Mouse (Mus musculus) layer of hippocampus, adult 9-11 months (tissue): Measurements from ENCODE around the gene Ncaph2.

Source experiments
- DNase-seq: peaks from one replicate; pipeline ENCODE4 v3.0.0; 2022

Gene Ncaph2

DNA sequence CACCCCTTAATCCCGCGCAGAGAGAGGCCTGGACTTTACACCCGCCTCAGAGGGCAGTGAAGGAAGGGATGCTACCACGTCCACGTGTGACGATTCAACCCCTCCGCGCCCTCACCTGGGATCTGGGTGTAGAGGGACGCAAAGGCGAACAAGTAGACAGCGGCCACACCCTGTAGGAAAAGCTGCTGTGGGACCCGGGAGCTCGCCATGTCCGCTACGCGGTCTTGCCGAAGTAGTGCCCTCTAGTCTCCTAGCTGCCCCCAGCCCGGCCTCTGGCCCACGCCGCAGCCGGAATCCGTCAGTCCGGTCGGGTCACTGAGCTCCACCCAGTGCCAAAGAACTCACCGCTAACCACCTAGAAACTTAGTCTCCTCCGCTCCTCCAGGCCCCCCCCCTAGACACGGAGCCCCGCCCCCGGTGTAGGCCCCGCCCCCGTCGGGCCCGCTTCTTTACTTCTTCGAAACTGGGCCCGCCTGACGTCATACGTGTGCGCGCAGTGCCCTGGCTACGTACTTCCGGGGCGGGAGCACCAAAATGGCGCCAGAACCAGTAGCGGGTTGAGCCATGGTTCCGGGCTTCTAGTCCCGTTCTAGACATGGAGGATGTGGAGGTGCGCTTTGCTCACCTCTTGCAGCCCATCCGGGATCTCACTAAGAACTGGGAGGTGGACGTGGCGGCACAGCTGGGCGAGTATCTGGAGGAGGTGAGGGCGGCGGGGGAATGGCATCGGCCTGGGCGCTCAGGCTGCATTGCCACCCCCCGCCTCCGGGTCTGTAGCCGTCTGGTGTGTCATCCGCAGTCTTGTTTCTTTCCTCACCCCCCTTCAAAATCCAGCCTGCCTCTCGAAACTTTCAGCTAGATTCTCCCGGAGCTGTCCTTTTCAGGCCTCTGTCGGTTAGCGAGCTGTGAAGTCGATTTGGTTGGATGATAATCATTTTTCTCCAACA lies at the start of gene Ncaph2, which contains the start of gene Lmf2:
Ncaph2 (plus strand) TSS at position 479 of the 947 bp plus-strand sequence.
Lmf2 (minus strand) TSS at position 419 of the 947 bp plus-strand sequence.
- DNase-seq: peak; percentile 95

DNA sequence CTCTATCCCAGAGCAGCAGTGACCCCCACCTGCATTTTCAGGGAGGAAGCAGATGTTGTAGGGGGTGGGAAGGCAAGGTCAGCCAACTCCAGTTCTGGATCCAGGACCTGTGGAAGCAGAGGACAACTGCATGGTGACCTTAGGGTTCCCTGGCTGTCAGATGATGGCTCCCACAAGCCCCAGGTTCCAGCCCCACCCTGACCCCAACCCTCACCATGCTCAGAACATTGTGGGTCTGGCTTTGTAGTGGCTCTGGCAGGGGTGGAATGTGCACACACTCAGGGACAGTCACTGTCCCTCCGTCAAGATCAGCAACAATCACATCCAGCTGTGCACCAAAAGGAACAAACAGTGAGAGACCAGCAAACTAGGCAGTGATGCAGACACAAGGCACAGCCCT lies 49.6 kb upstream of the Ncaph2 start:
- DNase-seq: no peak

DNA sequence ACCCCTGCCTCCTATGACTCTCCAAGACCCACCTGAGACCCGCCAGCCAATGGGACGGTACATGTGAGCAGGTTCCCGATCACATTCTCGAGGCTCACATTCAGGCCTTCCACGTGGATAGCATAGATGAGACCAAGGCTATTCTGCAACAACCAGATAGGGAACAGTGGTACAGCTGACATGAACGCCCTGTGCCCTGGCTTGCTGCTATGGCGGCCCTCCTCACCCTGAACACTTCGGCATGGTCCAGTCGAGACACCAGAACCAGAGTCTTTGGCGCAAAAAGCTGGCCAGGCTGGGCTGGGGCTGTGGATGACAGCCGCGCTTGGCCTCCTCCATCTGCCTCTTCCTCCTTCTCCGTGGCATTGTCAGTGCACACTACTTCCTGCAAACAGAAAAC lies 48.1 kb upstream of the Ncaph2 start:
- no peak for DNase-seq

DNA sequence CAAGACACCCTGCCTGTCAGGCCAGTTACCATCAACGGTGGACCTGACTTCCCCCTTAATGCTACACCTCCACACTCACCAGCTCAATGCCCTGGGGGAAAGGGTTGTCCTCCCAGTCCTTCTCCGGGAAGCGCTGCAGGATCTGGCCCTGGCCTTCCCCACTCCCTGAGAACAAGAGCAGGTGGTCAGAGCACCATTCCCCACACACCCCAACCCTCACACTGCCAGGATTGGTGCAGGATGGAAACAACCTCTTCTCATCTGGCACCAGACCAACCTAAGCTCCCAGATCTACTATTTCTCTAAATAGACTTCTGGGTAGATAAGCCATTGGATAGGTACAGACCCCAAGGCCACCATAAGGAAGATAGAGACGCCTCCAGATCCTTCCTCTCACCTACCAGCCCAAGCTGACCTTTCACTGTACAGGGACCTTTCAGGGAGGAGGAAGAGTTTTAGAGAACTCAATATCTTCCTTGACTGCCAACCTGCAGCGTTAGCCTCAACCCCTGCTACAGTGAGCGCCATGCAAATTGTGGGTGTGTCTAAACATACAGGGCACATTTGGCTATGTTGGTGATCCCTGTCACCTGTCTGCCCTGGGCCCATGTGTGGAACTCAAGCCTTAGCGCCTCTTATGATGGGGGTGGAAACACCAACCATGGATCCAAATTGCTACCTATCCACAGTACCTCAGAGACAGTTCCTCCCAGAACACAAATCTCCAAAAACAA lies 46.9 kb upstream of the Ncaph2 start:
- peak; percentile 57 for DNase-seq

DNA sequence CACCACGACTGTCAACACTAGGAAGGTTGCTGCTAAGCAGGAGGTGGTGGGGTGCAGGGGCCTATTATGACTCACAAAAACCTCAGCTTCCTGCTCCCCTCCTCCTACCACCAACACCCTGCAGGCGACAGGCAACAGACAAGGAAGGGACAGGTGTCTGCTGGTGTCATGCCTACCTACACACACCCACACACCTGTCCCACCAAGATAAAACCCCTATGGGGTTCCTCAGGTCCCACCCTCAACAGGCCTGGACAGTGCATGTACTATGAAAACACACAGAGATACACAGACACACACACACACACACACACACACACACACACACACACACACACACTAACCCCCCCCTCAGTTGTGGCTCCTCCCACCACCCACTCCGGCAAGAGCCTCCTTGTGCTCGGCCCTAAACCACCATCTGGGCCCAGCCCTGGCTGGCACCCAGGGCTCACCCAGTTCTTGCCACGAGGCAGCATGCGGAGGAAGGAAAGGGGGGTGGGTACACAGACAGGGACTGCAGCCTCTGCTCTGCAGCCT lies 45.5 kb upstream of the Ncaph2 start:
- DNase-seq: peak; percentile 92

DNA sequence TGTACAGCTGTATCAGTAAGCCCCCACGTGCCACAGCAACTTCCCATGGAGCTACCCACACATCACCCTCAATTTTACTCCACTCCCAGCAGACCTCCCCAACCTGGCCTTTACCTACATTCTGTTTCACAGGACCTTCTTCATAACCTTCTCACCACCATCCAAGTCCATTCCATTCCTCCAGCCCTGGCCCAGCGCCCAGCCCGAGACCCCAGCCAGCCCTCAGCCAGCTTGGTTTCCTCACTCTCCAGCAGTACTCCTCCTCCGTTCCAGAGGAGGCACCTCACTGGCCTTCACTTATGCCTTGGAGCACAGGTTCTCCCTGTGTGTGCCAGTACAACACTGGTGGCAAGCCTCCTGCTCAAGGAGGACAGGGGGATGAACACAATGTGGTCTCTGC lies 42.2 kb upstream of the Ncaph2 start:
- no peak for DNase-seq

DNA sequence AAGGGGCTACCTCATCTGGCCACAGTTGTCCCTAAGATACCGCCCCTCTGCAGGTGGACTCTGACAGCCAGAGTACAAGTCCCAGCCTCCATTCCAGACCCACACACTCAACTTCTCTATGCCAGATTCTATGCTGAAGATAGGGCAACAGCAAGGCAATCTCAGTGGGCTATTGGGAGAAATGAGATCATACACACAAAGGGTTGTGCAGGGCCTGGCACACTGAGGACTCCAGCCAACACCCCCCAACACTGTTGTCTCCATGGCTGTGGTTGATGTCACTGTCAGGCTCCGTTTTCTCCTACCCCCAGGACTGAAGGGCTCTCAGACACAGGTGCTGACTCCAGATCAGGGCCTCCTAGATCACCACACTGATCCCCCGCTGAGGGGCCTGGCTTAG lies 41.4 kb upstream of the Ncaph2 start:
- peak; percentile 63 for DNase-seq

DNA sequence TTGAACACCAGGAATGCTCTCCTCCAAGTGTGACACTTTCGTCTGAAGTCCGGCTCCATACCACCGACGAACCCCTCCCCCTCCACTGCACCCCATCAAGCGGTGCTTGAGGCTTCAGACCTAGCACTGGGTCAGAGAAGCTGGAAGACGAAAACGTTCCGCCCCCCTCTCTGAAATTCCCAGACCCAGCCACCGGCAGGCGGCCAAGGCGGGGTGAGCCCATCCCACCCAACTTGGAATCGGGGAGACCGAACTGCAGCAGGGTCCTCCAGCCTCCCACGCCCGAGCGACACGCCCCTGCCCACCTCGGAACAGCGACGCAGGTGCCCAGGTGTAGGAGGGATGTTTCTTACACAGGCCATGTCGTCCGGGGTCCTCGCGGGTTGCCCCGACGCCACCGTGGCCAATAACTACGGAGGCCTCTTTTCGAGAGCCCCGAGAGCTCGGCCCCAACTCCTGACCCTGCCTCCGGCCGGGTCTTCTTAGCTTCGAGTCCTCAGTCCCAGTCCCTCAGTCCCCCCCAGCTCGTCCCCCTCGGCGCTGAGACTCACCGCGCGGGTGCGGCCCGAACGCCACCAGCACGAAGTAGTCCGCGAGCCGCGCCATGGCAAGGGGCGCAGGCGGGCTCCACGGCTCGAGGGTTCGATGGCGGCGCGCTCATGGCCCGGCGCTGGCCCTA lies 40.9 kb upstream of the Ncaph2 start:
- DNase-seq: no peak

DNA sequence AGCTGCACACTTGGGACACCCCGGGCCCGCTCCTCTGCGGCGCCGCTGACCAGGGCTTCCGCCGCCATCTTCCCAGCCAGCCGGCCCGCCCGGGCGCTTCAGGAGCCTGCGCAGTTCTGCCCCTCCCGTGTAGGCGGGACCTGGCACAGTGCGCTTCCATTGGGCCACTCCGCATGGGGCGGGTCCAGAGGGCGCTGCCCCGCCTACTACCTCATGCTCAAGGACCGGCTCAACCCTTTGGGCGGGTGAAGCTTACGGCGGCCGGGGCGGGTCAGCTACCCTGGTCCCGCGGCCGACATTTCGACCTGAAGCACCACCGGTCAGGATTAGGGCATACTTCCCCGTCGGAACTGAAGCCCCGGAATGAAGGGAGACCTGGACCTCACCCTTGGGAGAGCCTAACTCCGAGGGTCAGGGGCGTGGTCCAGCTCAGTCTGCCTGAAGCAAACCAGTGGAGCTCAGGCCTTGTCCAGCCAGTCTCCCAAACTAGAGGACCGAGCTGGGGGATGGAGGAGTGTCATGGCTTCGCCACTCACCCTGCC lies 40.3 kb upstream of the Ncaph2 start, which contains the start of gene Sbf1:
Sbf1 (minus strand) TSS at position 122 of the 542 bp plus-strand sequence.
- DNase-seq: peak; percentile 99

DNA sequence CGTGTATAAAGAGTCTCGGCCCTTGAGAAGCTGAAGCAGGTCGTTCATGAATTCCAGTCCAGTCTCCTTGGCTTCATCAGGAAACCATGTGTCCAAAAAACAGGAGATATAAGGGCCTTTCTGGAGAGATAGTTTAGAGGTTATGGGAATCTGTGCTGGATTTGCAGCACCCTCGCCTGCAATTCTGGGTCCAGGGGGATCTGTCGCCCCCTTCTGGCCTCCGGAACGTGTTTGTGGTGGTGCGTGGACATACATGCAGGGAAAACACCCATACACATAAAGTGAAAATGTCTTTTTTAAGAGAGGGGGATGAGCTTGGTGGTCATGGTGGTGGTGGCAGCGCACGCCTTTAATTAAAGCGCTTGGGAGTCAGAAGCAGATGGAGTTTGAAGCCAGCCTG lies 39.4 kb upstream of the Ncaph2 start:
- DNase-seq: no peak

DNA sequence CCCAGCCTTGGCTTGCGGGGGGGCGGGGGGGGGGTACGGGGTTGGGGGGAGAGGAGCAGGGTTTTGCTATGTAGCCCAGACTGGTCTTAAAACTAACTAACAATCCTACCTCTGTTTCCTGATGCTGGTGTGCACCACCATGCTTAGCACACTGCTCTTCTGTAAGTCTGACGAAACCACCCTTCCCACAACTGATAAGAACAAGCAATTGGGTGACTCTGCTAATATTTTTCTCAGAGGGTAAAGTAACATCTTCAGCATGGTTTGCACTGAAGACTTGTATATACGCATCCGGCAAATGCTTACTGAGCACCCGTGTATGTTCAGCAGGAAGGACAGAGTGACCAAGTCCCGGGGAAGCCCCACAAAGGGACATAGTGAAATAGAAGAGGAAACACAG lies 34.3 kb upstream of the Ncaph2 start:
- DNase-seq: no peak

DNA sequence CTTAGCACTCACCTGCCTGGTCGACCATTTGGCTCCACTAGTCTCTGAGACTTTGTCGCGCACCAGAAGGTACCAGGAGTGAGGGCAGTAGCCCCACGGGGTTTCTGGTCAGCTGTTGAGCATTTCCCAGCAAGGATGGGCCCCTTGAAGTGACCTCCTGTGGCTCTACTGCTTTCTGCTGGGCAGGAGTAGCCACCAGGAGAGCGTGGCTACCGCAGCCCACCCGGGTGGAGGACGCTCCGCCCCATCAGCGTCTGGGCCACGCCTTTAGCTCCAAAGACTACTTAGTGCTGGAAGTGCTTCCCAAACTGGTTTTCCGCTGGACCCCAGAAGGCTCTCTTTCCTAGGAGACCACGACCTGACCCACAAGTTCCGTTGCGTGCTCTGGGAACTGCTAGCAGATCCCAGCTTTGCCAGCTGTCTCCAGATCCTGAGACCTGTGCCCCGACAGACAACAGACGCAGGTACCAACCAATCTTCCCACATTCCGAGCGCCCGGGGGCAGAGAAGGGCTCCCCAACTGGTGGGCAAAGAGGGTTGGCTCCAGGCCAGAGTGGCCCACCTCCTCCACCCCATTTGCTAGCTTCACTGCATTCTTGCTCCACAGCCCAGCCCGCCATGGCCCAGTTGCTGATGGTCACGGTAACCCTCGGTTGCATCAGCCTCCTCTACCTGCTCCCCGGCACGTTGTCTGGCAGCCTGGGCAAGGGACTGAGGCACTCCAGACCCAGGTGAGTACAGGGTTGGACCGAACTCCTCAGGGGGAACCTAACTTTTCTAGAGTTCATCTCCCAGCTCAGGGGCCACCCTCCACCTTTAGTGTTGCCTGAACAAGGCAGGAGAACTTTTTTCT lies 32.6 kb upstream of the Ncaph2 start, which contains the start of gene Adm2:
Adm2 (plus strand) TSS at position 51 of the 853 bp plus-strand sequence.
- DNase-seq: no peak

DNA sequence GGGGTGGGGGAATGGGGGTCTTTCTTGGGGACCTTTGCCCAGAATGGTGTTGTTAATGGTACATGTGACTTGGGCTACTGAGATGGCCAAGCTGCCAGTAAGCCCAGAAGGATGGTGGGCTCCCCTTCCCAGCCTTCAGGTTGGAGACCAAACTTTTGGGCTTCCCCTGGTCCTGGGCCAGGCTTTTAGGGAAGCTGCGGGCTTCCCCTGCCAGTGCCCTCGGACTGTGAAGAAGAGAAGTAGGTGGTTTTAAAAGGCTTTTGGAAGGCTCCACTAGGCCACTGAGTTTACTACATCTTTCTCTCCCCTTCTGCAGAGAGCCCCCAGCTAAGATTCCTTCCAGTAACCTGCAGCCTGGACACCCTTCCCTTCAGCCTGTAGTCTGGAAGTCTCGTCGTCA lies 31.9 kb upstream of the Ncaph2 start:
- no peak for DNase-seq

DNA sequence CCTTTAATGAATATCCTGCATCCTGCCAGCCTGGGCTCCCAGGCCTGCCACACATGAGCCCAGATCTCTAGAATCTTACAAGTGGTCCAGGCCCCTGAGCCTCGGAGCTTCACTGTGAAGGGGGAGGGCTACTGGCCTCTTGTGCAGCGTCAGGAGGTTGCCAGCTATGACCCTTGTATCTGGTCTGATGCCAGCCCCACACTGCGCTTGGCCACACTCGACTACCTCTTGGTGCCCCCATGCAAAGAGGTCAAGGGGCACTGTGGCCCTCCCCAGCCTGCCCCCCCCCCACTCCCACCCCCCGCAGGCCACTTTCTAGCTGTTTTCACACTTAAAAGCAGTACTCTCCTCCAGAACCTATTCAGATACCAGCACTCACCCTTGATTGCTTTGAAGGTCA lies 29.1 kb upstream of the Ncaph2 start:
- DNase-seq: no peak

DNA sequence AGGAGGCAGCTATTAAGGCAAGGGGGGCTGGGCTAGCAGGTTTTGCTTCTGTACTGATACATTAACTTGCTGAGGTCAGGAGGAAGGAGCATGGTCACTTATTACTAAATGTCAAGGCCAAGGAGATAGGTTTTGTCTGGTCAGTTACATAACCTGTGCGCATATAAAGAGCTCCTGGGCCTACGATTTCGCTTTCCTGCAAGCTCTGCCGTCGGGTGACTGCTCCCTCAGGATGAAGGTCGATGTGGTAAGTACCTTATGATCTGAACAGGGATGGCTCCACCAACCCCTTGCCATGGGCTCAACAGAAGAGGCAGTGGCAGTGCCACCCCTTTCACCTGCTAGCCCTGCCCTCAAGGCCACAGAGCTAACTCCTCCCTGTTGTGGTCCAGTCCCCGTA lies 21.2 kb upstream of the Ncaph2 start, which contains the start of gene Miox:
Miox (plus strand) TSS at position 128 of the 400 bp plus-strand sequence.
- no peak for DNase-seq

DNA sequence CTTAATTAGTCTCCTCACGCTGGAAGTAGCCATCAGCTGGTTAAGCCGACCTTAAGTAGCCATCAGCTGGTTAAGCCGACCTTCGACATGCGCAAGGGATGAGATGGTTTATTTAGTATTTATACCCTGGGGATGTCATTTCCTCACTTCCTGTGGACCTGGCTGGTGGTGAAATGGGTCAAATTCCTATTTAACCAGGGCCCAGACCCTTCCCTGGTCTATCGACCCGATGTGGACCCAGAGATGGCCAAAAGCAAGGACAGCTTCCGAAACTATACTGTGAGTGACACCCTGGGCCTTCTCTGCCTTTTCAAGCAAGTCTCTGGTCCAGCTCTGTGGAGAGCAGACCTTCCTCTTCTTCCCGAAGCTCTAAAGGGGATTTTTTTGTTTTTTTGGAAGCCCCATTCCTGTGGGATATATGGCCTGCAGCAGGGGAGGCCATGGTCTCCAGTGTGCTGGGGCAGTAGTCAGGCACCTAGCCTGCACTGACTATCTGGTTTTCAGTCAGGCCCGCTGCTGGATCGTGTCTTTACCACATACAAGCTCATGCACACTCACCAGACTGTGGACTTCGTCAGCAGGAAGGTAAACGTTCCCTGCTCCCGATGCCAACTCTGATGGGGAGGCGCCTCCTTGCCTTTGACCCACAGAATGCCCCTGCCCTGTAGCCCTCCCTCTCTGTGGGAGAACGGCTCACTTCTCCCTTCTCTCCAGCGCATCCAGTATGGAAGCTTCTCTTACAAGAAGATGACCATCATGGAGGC lies 20.6 kb upstream of the Ncaph2 start:
- no peak for DNase-seq

DNA sequence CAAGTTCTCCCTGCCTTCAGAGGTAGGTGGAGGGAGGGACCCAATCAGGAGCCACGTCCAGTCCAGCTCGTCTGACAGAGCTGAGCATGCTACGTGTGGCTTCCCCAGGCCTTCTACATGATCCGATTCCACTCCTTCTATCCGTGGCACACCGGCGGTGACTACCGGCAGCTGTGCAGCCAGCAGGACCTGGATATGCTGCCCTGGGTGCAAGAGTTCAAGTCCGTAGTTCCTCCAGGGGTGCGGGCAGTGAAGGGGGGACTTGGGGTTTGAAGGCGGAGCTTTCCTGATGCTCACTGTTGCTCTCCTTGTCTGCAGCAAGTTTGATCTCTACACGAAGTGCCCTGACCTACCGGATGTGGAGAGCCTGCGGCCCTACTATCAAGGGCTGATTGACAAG lies 19.1 kb upstream of the Ncaph2 start:
- no peak for DNase-seq

DNA sequence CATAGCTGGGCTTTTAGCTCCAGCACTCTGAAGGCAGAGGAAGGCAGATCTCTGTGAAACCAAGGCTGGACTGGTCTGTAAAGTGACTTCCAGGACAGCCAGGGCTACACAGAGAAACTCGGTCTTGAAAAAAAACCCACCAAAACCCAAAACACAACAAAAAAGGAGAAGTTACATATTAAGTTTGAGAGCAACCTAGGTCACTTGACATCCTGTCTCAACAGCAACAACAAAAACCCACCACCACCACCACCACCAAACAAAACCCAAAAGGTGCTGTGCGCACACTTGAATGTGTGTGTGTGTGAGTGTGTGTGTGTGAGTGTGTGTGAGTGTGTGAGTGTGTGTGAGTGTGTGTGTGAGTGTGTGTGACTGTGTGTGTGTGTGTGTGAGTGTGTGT lies 15.8 kb upstream of the Ncaph2 start:
- no peak for DNase-seq

DNA sequence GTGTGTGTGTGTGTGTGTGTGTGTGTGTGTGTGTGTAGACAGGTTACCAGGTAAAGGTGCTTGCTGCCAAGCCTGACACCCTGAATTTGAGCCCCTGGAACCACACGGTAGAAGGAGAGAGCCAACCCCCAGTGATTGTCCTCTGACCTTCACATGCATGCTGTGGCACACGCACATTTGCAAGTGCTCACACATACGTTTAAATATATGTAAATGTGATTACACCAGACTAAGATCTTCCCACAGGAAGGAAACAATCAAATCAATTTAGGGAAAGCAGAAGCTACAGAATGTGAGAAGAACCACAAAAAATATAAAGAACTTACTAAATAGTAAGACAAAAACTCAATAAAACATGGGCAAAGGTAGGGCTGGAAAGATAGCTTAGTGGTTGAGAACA lies 15.4 kb upstream of the Ncaph2 start:
- DNase-seq: no peak

DNA sequence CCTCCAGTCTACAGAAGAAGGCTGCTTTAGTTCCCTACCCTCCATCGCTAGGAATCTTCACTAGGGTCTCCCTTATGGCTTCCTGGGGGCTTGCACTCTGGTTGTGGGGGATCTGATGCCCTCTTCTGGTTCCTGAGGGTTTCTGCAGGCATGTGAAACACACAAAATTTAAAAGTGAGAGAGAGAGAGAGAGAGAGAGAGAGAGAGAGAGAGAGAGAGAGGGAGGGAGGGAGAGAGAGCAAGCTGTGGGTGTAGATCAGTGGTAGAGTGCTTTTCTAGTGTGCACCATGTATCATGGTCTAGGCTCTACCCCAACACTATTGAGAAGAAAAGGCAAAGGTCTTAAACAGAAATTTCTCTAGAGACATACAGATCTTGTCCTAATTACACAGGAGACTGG lies 13.8 kb upstream of the Ncaph2 start:
- DNase-seq: no peak

DNA sequence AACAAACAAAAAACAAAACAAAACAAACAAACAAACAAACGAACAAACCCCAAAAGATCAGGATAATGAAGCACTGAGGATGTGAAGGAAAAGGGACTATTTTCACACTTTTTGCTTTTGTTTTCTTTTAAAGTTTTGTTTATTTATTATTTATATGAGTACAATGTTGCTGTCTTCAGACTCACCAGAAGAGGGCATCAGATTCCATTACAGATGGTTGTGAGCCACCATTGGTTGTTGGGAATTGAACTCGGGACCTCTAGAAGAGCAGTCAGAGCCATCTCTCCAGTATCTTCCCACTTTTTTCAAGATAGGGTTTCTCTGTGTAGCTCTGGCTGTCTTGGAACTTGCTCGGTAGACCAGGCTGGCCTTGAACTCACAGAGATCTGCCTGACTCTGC lies 12.2 kb upstream of the Ncaph2 start:
- DNase-seq: no peak
